In genomic region chr1:185183591-185184330, GRCm38 (mm10) we compare ENCODE assay signal across 8 mouse cellular contexts. TPM values are rescaled to one million over a fixed set of nuclear protein-coding genes. Genes with fewer than 3 reads are reported as not detected.
DNase-seq lines count a peak whose midpoint lies in the region; ATAC-seq and TF ChIP-seq lines count a peak whose summit lies in the region.
"Had no signal": no experiment of that assay in that cellular context is flagged by ENCODE, and none has a peak within 500 bp of the region (broad histone marks: within the 10 kb centered on the region; RNA-seq: fewer than 3 reads in every experiment).

No protein-coding gene starts in this region.

- H3K27ac ChIP-seq in lung, embryonic 16.5 days (ENCODE audit: low read length) = no peak overlapping the region
- H3K27ac ChIP-seq in embryonic facial prominence, embryonic 14.5 days (replicated peaks; ENCODE audit: low read depth, low read length) = no peak overlapping the region; the same call in 1 of the 2 replicates
- H3K27ac ChIP-seq in limb, embryonic 11.5 days (replicated peaks; ENCODE audit: low read depth, low read length) = no peak overlapping the region
- H3K27ac ChIP-seq in neural tube, embryonic 15.5 days (replicated peaks) = no peak overlapping the region
- no peak overlapping the region for H3K27ac ChIP-seq in intestine, postnatal 0 days (ENCODE audit: low read depth, low read length)

- WGBS in lung, embryonic 16.5 days = 50% methylated on average over 9 of the region's 9 CpGs
- WGBS in embryonic facial prominence, embryonic 14.5 days = 28% methylated on average over 9 of the region's 9 CpGs
- 32% methylated on average over 9 of the region's 9 CpGs for WGBS in limb, embryonic 11.5 days
- WGBS in neural tube, embryonic 15.5 days = 27% methylated on average over 9 of the region's 9 CpGs
- WGBS in intestine, postnatal 0 days = 65% methylated on average over 9 of the region's 9 CpGs

- no peaks in the 10 kb centered on the region for H3K36me3 ChIP-seq in lung, embryonic 16.5 days (ENCODE audit: control insufficient read depth, insufficient read depth, low read length)
- no peaks in the 10 kb centered on the region for H3K36me3 ChIP-seq in embryonic facial prominence, embryonic 14.5 days (ENCODE audit: control insufficient read depth, insufficient read depth, low read length)
- H3K36me3 ChIP-seq in limb, embryonic 11.5 days (ENCODE audit: control insufficient read depth, insufficient read depth, low read length) = no peaks in the 10 kb centered on the region
- H3K36me3 ChIP-seq in neural tube, embryonic 15.5 days = no peaks in the 10 kb centered on the region
- no peaks in the 10 kb centered on the region for H3K36me3 ChIP-seq in intestine, postnatal 0 days (ENCODE audit: control insufficient read depth, insufficient read depth)

- no peaks in the 10 kb centered on the region for H3K27me3 ChIP-seq in lung, embryonic 16.5 days (ENCODE audit: control insufficient read depth, insufficient read depth, low read depth, low read length)
- no peaks in the 10 kb centered on the region for H3K27me3 ChIP-seq in embryonic facial prominence, embryonic 14.5 days (replicated peaks; ENCODE audit: control insufficient read depth, insufficient read depth, low read length)
- no peaks in the 10 kb centered on the region for H3K27me3 ChIP-seq in limb, embryonic 11.5 days (ENCODE audit: control insufficient read depth, insufficient read depth, low read length)
- no peaks in the 10 kb centered on the region for H3K27me3 ChIP-seq in neural tube, embryonic 15.5 days (replicated peaks)
- no peaks in the 10 kb centered on the region for H3K27me3 ChIP-seq in intestine, postnatal 0 days (replicated peaks; ENCODE audit: control insufficient read depth, insufficient read depth, low read length)
- H3K27me3 ChIP-seq: Patski had no signal

- H3K4me3 ChIP-seq in lung, embryonic 16.5 days (ENCODE audit: low read length) = no peak overlapping the region
- H3K4me3 ChIP-seq in embryonic facial prominence, embryonic 14.5 days (ENCODE audit: low read depth, low read length) = no peak overlapping the region
- no peak overlapping the region for H3K4me3 ChIP-seq in limb, embryonic 11.5 days (ENCODE audit: low read depth, low read length)
- no peak overlapping the region for H3K4me3 ChIP-seq in neural tube, embryonic 15.5 days (replicated peaks)
- H3K4me3 ChIP-seq in intestine, postnatal 0 days (ENCODE audit: low read depth, low read length) = no peak overlapping the region

- H3K4me1 ChIP-seq in lung, embryonic 16.5 days (replicated peaks; ENCODE audit: control insufficient read depth, insufficient read depth, low read length) = no peaks in the 10 kb centered on the region
- H3K4me1 ChIP-seq in embryonic facial prominence, embryonic 14.5 days (ENCODE audit: control insufficient read depth, insufficient read depth, low read length) = peaks cover 3% of the 10 kb centered on the region; the same call in 1 of the 2 replicates
- no peaks in the 10 kb centered on the region for H3K4me1 ChIP-seq in limb, embryonic 11.5 days (ENCODE audit: control insufficient read depth, insufficient read depth, low read length)
- peaks cover 11% of the 10 kb centered on the region for H3K4me1 ChIP-seq in neural tube, embryonic 15.5 days
- H3K4me1 ChIP-seq in intestine, postnatal 0 days (replicated peaks; ENCODE audit: control insufficient read depth, insufficient read depth, low read length) = no peaks in the 10 kb centered on the region

- 0 out of 2 replicates have a peak, but pooled peaks have one; percentile 43 for ATAC-seq in lung, embryonic 16.5 days (ENCODE audit: low read depth)
- no peak; the same call in 1 of the 2 replicates for ATAC-seq in embryonic facial prominence, embryonic 14.5 days (ENCODE audit: low read depth)
- ATAC-seq in limb, embryonic 11.5 days (ENCODE audit: insufficient number of reproducible peaks, low FRiP score, low TSS enrichment, low read depth) = no peak
- ATAC-seq in neural tube, embryonic 15.5 days (ENCODE audit: low FRiP score) = no peak
- no peak for ATAC-seq in intestine, postnatal 0 days
- ATAC-seq: Patski had no signal

- TF ChIP-seq CTCF in intestine, postnatal 0 days (IDR thresholded peaks at IDR 0.05; ENCODE audit: low read depth) = no peak

- no peak for DNase-seq in lung, adult 18-20 months
- DNase-seq in embryonic facial prominence, embryonic 14.5 days (ENCODE audit: low spot score) = peak; percentile 73
- peak; percentile 34 for DNase-seq in limb, embryonic 11.5 days (ENCODE audit: low spot score)
- DNase-seq in urinary bladder, postnatal 25 days (ENCODE audit: low spot score) = no peak

- no peak overlapping the region for H3K4me2 ChIP-seq in lung, embryonic 16.5 days (ENCODE audit: low read depth, low read length)
- H3K4me2 ChIP-seq in embryonic facial prominence, embryonic 14.5 days (ENCODE audit: low read depth, low read length) = peak overlapping the region; percentile 26; the same call in 1 of the 2 replicates
- H3K4me2 ChIP-seq in limb, embryonic 11.5 days (ENCODE audit: low read depth, severe bottlenecking) = no peak overlapping the region
- peak overlapping the region; percentile 26 for H3K4me2 ChIP-seq in neural tube, embryonic 15.5 days
- H3K4me2 ChIP-seq in intestine, postnatal 0 days (replicated peaks; ENCODE audit: low read depth) = no peak overlapping the region

- H3K9me3 ChIP-seq in lung, embryonic 16.5 days (ENCODE audit: control insufficient read depth, low read length) = no peaks in the 10 kb centered on the region
- no peaks in the 10 kb centered on the region for H3K9me3 ChIP-seq in embryonic facial prominence, embryonic 14.5 days (ENCODE audit: control insufficient read depth, low read length)
- H3K9me3 ChIP-seq in limb, embryonic 11.5 days (ENCODE audit: control insufficient read depth, low read length) = no peaks in the 10 kb centered on the region
- H3K9me3 ChIP-seq in neural tube, embryonic 15.5 days (replicated peaks) = no peaks in the 10 kb centered on the region
- no peaks in the 10 kb centered on the region for H3K9me3 ChIP-seq in intestine, postnatal 0 days (ENCODE audit: control insufficient read depth)

- H3K9ac ChIP-seq in lung, embryonic 16.5 days (ENCODE audit: low read length) = no peak overlapping the region
- H3K9ac ChIP-seq in embryonic facial prominence, embryonic 14.5 days (ENCODE audit: low read depth, low read length) = no peak overlapping the region
- H3K9ac ChIP-seq in limb, embryonic 11.5 days (ENCODE audit: low read length) = no peak overlapping the region
- H3K9ac ChIP-seq in neural tube, embryonic 15.5 days (replicated peaks) = no peak overlapping the region
- no peak overlapping the region for H3K9ac ChIP-seq in intestine, postnatal 0 days (ENCODE audit: low read depth, low read length)

RNA-seq across cellular contexts. Expression of gene Rab3gap2, which starts 20.2 kb away (rescaled TPM):
- polyA plus RNA-seq in lung, embryonic 16.5 days (2015; fragmentation: Nextera tagmentation; extraction: Ambion mirVana) = 20.1 and 20.4 TPM in 2 replicates
- polyA plus RNA-seq in embryonic facial prominence, embryonic 14.5 days (2014; fragmentation: Nextera tagmentation; extraction: Ambion mirVana) = 23.9 and 24.2 TPM in 2 replicates
- polyA plus RNA-seq in limb, embryonic 11.5 days (2014; fragmentation: Nextera tagmentation; extraction: Ambion mirVana) = 22.0 and 25.0 TPM in 2 replicates
- polyA plus RNA-seq in neural tube, embryonic 15.5 days (2015; fragmentation: Nextera tagmentation; extraction: Ambion mirVana) = 23.8 and 24.5 TPM in 2 replicates
- 15.8 and 17.0 TPM in 2 replicates for polyA plus RNA-seq in intestine, postnatal 0 days (2015; fragmentation: Nextera tagmentation; extraction: Ambion mirVana)

Comparison
In these comparisons a context has a peak if more than half of its experiments do, and no peak if none do; other contexts are left out.
1. H3K4me2 ChIP-seq: peak in embryonic facial prominence, embryonic 14.5 days (single experiment) and neural tube, embryonic 15.5 days (single experiment); none in lung, embryonic 16.5 days (single experiment), limb, embryonic 11.5 days (single experiment) and intestine, postnatal 0 days (single experiment).
2. DNase-seq: peak in embryonic facial prominence, embryonic 14.5 days (single experiment) and limb, embryonic 11.5 days (single experiment); none in lung, adult 18-20 months (0 of 2) and urinary bladder, postnatal 25 days (single experiment).